Mouse (Mus musculus): ENCODE data around the gene Trim8. TPM values are rescaled to one million over a fixed set of nuclear protein-coding genes. Genes with fewer than 3 reads are reported as not detected.

Trim8 gene
- polyA plus RNA-seq, 1 experiment = 12.4 TPM

- Histone ChIP-seq H3K4me3 (ENCODE audit: insufficient read depth, low read depth, low read length) (no peak overlapping the region), H3K27ac (replicated peaks; ENCODE audit: low read depth, low read length) (no peak overlapping the region), H3K4me1 (ENCODE audit: control insufficient read depth, insufficient read depth, insufficient read length, low read length) (peaks cover 10% of the 10 kb centered on the region)
Measured at GRCm38 (mm10) chr19:46530449-46530990, 29.0 kb downstream of the Trim8 start.

- H3K4me3 ChIP-seq (ENCODE audit: insufficient read depth, low read depth, low read length) = no peak overlapping the region
- H3K27ac ChIP-seq (replicated peaks; ENCODE audit: low read depth, low read length) = no peak overlapping the region
- peaks cover 10% of the 10 kb centered on the region for H3K4me1 ChIP-seq (ENCODE audit: control insufficient read depth, insufficient read depth, insufficient read length, low read length)
Measured at GRCm38 (mm10) chr19:46531071-46532030, 29.8 kb downstream of the Trim8 start.

GRCm38 (mm10) chr19:46532031-46532688 is 30.7 kb downstream of the Trim8 start:
- Histone ChIP-seq H3K4me3 (ENCODE audit: insufficient read depth, low read depth, low read length) (no peak overlapping the region), H3K4me1 (ENCODE audit: control insufficient read depth, insufficient read depth, insufficient read length, low read length) (peaks cover 10% of the 10 kb centered on the region), H3K27ac (replicated peaks; ENCODE audit: low read depth, low read length) (no peak overlapping the region)

- Histone ChIP-seq H3K27ac (replicated peaks; ENCODE audit: low read depth, low read length) (no peak overlapping the region), H3K4me3 (ENCODE audit: insufficient read depth, low read depth, low read length) (no peak overlapping the region), H3K4me1 (ENCODE audit: control insufficient read depth, insufficient read depth, insufficient read length, low read length) (peaks cover 7% of the 10 kb centered on the region)
Measured at GRCm38 (mm10) chr19:46533066-46533465, 31.6 kb downstream of the Trim8 start.

- Histone ChIP-seq H3K4me1 (ENCODE audit: control insufficient read depth, insufficient read depth, insufficient read length, low read length) (peaks cover 7% of the 10 kb centered on the region; the same call in 1 of the 2 replicates), H3K4me3 (ENCODE audit: insufficient read depth, low read depth, low read length) (no peak overlapping the region), H3K27ac (replicated peaks; ENCODE audit: low read depth, low read length) (no peak overlapping the region)
Measured at GRCm38 (mm10) chr19:46533525-46533924, 32.0 kb downstream of the Trim8 start.

GRCm38 (mm10) chr19:46534542-46535098 is 33.1 kb downstream of the Trim8 start:
- Histone ChIP-seq H3K4me3 (ENCODE audit: insufficient read depth, low read depth, low read length) (no peak overlapping the region), H3K4me1 (ENCODE audit: control insufficient read depth, insufficient read depth, insufficient read length, low read length) (peaks cover 3% of the 10 kb centered on the region; the same call in 1 of the 2 replicates), H3K27ac (replicated peaks; ENCODE audit: low read depth, low read length) (no peak overlapping the region)

GRCm38 (mm10) chr19:46537357-46537756 is 35.9 kb downstream of the Trim8 start:
- Histone ChIP-seq H3K4me1 (ENCODE audit: control insufficient read depth, insufficient read depth, insufficient read length, low read length) (no peaks in the 10 kb centered on the region), H3K4me3 (ENCODE audit: insufficient read depth, low read depth, low read length) (no peak overlapping the region), H3K27ac (replicated peaks; ENCODE audit: low read depth, low read length) (no peak overlapping the region)

GRCm38 (mm10) chr19:46538213-46538612 is 36.7 kb downstream of the Trim8 start:
- Histone ChIP-seq H3K4me1 (ENCODE audit: control insufficient read depth, insufficient read depth, insufficient read length, low read length) (no peaks in the 10 kb centered on the region), H3K27ac (replicated peaks; ENCODE audit: low read depth, low read length) (no peak overlapping the region), H3K4me3 (ENCODE audit: insufficient read depth, low read depth, low read length) (no peak overlapping the region)

- no peaks in the 10 kb centered on the region for H3K4me1 ChIP-seq (ENCODE audit: control insufficient read depth, insufficient read depth, insufficient read length, low read length)
- no peak overlapping the region for H3K4me3 ChIP-seq (ENCODE audit: insufficient read depth, low read depth, low read length)
- H3K27ac ChIP-seq (replicated peaks; ENCODE audit: low read depth, low read length) = no peak overlapping the region
Measured at GRCm38 (mm10) chr19:46542750-46543149, 41.2 kb downstream of the Trim8 start.

- no peak overlapping the region for H3K27ac ChIP-seq (replicated peaks; ENCODE audit: low read depth, low read length)
- no peaks in the 10 kb centered on the region for H3K4me1 ChIP-seq (ENCODE audit: control insufficient read depth, insufficient read depth, insufficient read length, low read length)
- H3K4me3 ChIP-seq (ENCODE audit: insufficient read depth, low read depth, low read length) = no peak overlapping the region
Measured at GRCm38 (mm10) chr19:46547565-46547964, 46.1 kb downstream of the Trim8 start.

GRCm38 (mm10) chr19:46548110-46548509 is 46.6 kb downstream of the Trim8 start:
- H3K4me1 ChIP-seq (ENCODE audit: control insufficient read depth, insufficient read depth, insufficient read length, low read length) = no peaks in the 10 kb centered on the region
- no peak overlapping the region for H3K27ac ChIP-seq (replicated peaks; ENCODE audit: low read depth, low read length)
- H3K4me3 ChIP-seq (ENCODE audit: insufficient read depth, low read depth, low read length) = no peak overlapping the region

GRCm38 (mm10) chr19:46550385-46550784 is 48.9 kb downstream of the Trim8 start:
- no peak overlapping the region for H3K27ac ChIP-seq (replicated peaks; ENCODE audit: low read depth, low read length)
- H3K4me3 ChIP-seq (ENCODE audit: insufficient read depth, low read depth, low read length) = no peak overlapping the region

GRCm38 (mm10) chr19:46552496-46552895 is 51.0 kb downstream of the Trim8 start:
- no peak overlapping the region for H3K4me3 ChIP-seq (ENCODE audit: insufficient read depth, low read depth, low read length)

More at GRCm38 (mm10) chr19:46550385-46550784, 48.9 kb downstream of the Trim8 start:
- no peaks in the 10 kb centered on the region for H3K4me1 ChIP-seq (ENCODE audit: control insufficient read depth, insufficient read depth, insufficient read length, low read length)

GRCm38 (mm10) chr19:46553541-46553955 is 52.0 kb downstream of the Trim8 start:
- no peak overlapping the region for H3K27ac ChIP-seq (replicated peaks; ENCODE audit: low read depth, low read length)
- no peak overlapping the region for H3K4me3 ChIP-seq (ENCODE audit: insufficient read depth, low read depth, low read length)
- H3K4me1 ChIP-seq (ENCODE audit: control insufficient read depth, insufficient read depth, insufficient read length, low read length) = no peaks in the 10 kb centered on the region

More at GRCm38 (mm10) chr19:46552496-46552895, 51.0 kb downstream of the Trim8 start:
- Histone ChIP-seq H3K27ac (replicated peaks; ENCODE audit: low read depth, low read length) (no peak overlapping the region), H3K4me1 (ENCODE audit: control insufficient read depth, insufficient read depth, insufficient read length, low read length) (no peaks in the 10 kb centered on the region)

- no peaks in the 10 kb centered on the region; the same call in 1 of the 2 replicates for H3K4me1 ChIP-seq (ENCODE audit: control insufficient read depth, insufficient read depth, insufficient read length, low read length)
- no peak overlapping the region for H3K4me3 ChIP-seq (ENCODE audit: insufficient read depth, low read depth, low read length)
- H3K27ac ChIP-seq (replicated peaks; ENCODE audit: low read depth, low read length) = no peak overlapping the region
Measured at GRCm38 (mm10) chr19:46558009-46558408, 56.5 kb downstream of the Trim8 start.
